Mouse (Mus musculus): ENCODE measurements at regions not wholly inside any gene's neighbourhood (a gene's known extent, or its start where the extent isn't known, plus 50 kb on each side); places are given as distances from the start of the nearest gene placed in this dataset.

GRCm38 (mm10) chr3:41493472-41493871 is 62.1 kb upstream of the Jade1 start:
- ATAC-seq (ENCODE audit: insufficient read depth) (no peak), DNase-seq (ENCODE audit: low read depth in 3 of 3, low spot score in 3 of 3) (no peak)
- H3K4me3 ChIP-seq (ENCODE audit: insufficient read depth in 1 of 2, low read depth in 2 of 2, low read length in 2 of 2): no peak overlapping the region
- H3K4me1 ChIP-seq (replicated peaks; ENCODE audit: control insufficient read depth in 2 of 2, insufficient read depth in 2 of 2, low read length in 1 of 2): no peaks in the 10 kb centered on the region
- H3K9me3 ChIP-seq (ENCODE audit: control insufficient read depth, low read length): no peaks in the 10 kb centered on the region
- 61% methylated on average over 7 of the region's 7 CpGs for WGBS (ENCODE audit: insufficient replicate concordance)
- no peaks in the 10 kb centered on the region for H3K36me3 ChIP-seq (replicated peaks; ENCODE audit: control insufficient read depth, insufficient read depth, low read depth)
- no peak overlapping the region for H3K9ac ChIP-seq (replicated peaks)
- no peak overlapping the region for H3K27ac ChIP-seq
- no peak for TF ChIP-seq CTCF (IDR thresholded peaks at IDR 0.05; ENCODE audit: low read depth)
- no peak for TF ChIP-seq EP300 (IDR thresholded peaks at IDR 0.05; ENCODE audit: low read depth)
- no peak overlapping the region for H3K4me2 ChIP-seq (ENCODE audit: low read depth)
- H3K27me3 ChIP-seq (ENCODE audit: control insufficient read depth, insufficient read depth, low read length): no peaks in the 10 kb centered on the region

GRCm38 (mm10) chr3:41492727-41493392 is 62.7 kb upstream of the Jade1 start:
- TF ChIP-seq EP300 (IDR thresholded peaks at IDR 0.05; ENCODE audit: low read depth): no peak
- TF ChIP-seq CTCF (IDR thresholded peaks at IDR 0.05; ENCODE audit: low read depth): no peak
- Histone ChIP-seq H3K27ac (no peak overlapping the region), H3K36me3 (replicated peaks; ENCODE audit: control insufficient read depth, insufficient read depth, low read depth) (no peaks in the 10 kb centered on the region), H3K4me3 (ENCODE audit: insufficient read depth in 1 of 2, low read depth in 2 of 2, low read length in 2 of 2) (no peak overlapping the region), H3K4me1 (replicated peaks; ENCODE audit: control insufficient read depth in 2 of 2, insufficient read depth in 2 of 2, low read length in 1 of 2) (no peaks in the 10 kb centered on the region), H3K4me2 (ENCODE audit: low read depth) (no peak overlapping the region), H3K27me3 (ENCODE audit: control insufficient read depth, insufficient read depth, low read length) (no peaks in the 10 kb centered on the region), H3K9me3 (ENCODE audit: control insufficient read depth, low read length) (no peaks in the 10 kb centered on the region), H3K9ac (replicated peaks) (no peak overlapping the region)
- WGBS (ENCODE audit: insufficient replicate concordance): 58% methylated on average over 13 of the region's 13 CpGs
- ATAC-seq (ENCODE audit: insufficient read depth) (no peak), DNase-seq (ENCODE audit: low read depth in 3 of 3, low spot score in 3 of 3) (no peak)

GRCm38 (mm10) chr3:41492031-41492726 is 63.4 kb upstream of the Jade1 start:
- Histone ChIP-seq H3K4me2 (ENCODE audit: low read depth) (no peak overlapping the region), H3K4me1 (replicated peaks; ENCODE audit: control insufficient read depth in 2 of 2, insufficient read depth in 2 of 2, low read length in 1 of 2) (no peaks in the 10 kb centered on the region), H3K4me3 (ENCODE audit: insufficient read depth in 1 of 2, low read depth in 2 of 2, low read length in 2 of 2) (no peak overlapping the region), H3K27me3 (ENCODE audit: control insufficient read depth, insufficient read depth, low read length) (no peaks in the 10 kb centered on the region), H3K36me3 (replicated peaks; ENCODE audit: control insufficient read depth, insufficient read depth, low read depth) (no peaks in the 10 kb centered on the region), H3K9ac (replicated peaks) (no peak overlapping the region), H3K27ac (no peak overlapping the region), H3K9me3 (ENCODE audit: control insufficient read depth, low read length) (no peaks in the 10 kb centered on the region)
- ATAC-seq (ENCODE audit: insufficient read depth): no peak
- DNase-seq (ENCODE audit: low read depth in 3 of 3, low spot score in 3 of 3): no peak
- TF ChIP-seq EP300 (IDR thresholded peaks at IDR 0.05; ENCODE audit: low read depth) (no peak), CTCF (IDR thresholded peaks at IDR 0.05; ENCODE audit: low read depth) (no peak)
- WGBS (ENCODE audit: insufficient replicate concordance): 68% methylated on average over 3 of the region's 3 CpGs

- WGBS (ENCODE audit: insufficient replicate concordance): 70% methylated on average over 4 of the region's 4 CpGs
- DNase-seq (ENCODE audit: low read depth in 3 of 3, low spot score in 3 of 3): no peak
- H3K36me3 ChIP-seq (replicated peaks; ENCODE audit: control insufficient read depth, insufficient read depth, low read depth): no peaks in the 10 kb centered on the region
Observed at GRCm38 (mm10) chr3:41491185-41491584, 64.3 kb upstream of the Jade1 start.

GRCm38 (mm10) chr3:41489998-41490397 is 65.5 kb upstream of the Jade1 start:
- no peak overlapping the region for H3K27ac ChIP-seq
- no peak overlapping the region for H3K9ac ChIP-seq (replicated peaks)
- no peak for ATAC-seq (ENCODE audit: insufficient read depth)
- H3K36me3 ChIP-seq (replicated peaks; ENCODE audit: control insufficient read depth, insufficient read depth, low read depth): no peaks in the 10 kb centered on the region
- no peak overlapping the region for H3K4me3 ChIP-seq (ENCODE audit: insufficient read depth in 1 of 2, low read depth in 2 of 2, low read length in 2 of 2)
- H3K27me3 ChIP-seq (ENCODE audit: control insufficient read depth, insufficient read depth, low read length): no peaks in the 10 kb centered on the region
- H3K9me3 ChIP-seq (ENCODE audit: control insufficient read depth, low read length): no peaks in the 10 kb centered on the region
- H3K4me1 ChIP-seq (replicated peaks; ENCODE audit: control insufficient read depth in 2 of 2, insufficient read depth in 2 of 2, low read length in 1 of 2): no peaks in the 10 kb centered on the region
- H3K4me2 ChIP-seq (ENCODE audit: low read depth): no peak overlapping the region
- TF ChIP-seq EP300 (IDR thresholded peaks at IDR 0.05; ENCODE audit: low read depth) (no peak), CTCF (IDR thresholded peaks at IDR 0.05; ENCODE audit: low read depth) (no peak)
- no peak for DNase-seq (ENCODE audit: low read depth in 3 of 3, low spot score in 3 of 3)

More at GRCm38 (mm10) chr3:41491185-41491584, 64.3 kb upstream of the Jade1 start:
- ATAC-seq (ENCODE audit: insufficient read depth): no peak
- no peak for TF ChIP-seq CTCF (IDR thresholded peaks at IDR 0.05; ENCODE audit: low read depth)
- TF ChIP-seq EP300 (IDR thresholded peaks at IDR 0.05; ENCODE audit: low read depth): no peak
- no peaks in the 10 kb centered on the region for H3K9me3 ChIP-seq (ENCODE audit: control insufficient read depth, low read length)
- H3K4me2 ChIP-seq (ENCODE audit: low read depth): no peak overlapping the region
- no peaks in the 10 kb centered on the region for H3K4me1 ChIP-seq (replicated peaks; ENCODE audit: control insufficient read depth in 2 of 2, insufficient read depth in 2 of 2, low read length in 1 of 2)
- no peak overlapping the region for H3K4me3 ChIP-seq (ENCODE audit: insufficient read depth in 1 of 2, low read depth in 2 of 2, low read length in 2 of 2)
- H3K27ac ChIP-seq: no peak overlapping the region
- H3K9ac ChIP-seq (replicated peaks): no peak overlapping the region
- no peaks in the 10 kb centered on the region for H3K27me3 ChIP-seq (ENCODE audit: control insufficient read depth, insufficient read depth, low read length)
